Mouse (Mus musculus) adrenal gland, postnatal 10 days (tissue): ENCODE data around the gene Kmt5b. TPM values are rescaled to one million over a fixed set of nuclear protein-coding genes. Genes with fewer than 3 reads are reported as not detected.

Source experiments
- DNase-seq: peaks from one replicate; pipeline ENCODE4 v3.0.0; 2021; ENCODE audit warnings: mixed read lengths
- long read RNA-seq, 2 experiments: library from polyadenylated mRNA; stranded (forward); transcript quantifications; one replicate each; pipeline ENCODE4 v2.0.0; 2021
- total RNA-seq, 2 experiments: library from RNA; stranded (reverse); gene quantifications; 2 replicates each; pipeline ENCODE4 v1.2.3; 2021

Kmt5b gene
- 10 to 100 TPM; 42.2 to 55.8 TPM for total RNA-seq
- long read RNA-seq, experiment 1, partial matches to known transcripts, result 3 of 7 reads
- long read RNA-seq, experiment 1, other reads (novel, unspliced or antisense), result 4 of 7 reads
- long read RNA-seq, experiment 2, partial matches to known transcripts, result 1 of 2 reads
- long read RNA-seq, experiment 2, other reads (novel, unspliced or antisense), result 1 of 2 reads

DNA sequence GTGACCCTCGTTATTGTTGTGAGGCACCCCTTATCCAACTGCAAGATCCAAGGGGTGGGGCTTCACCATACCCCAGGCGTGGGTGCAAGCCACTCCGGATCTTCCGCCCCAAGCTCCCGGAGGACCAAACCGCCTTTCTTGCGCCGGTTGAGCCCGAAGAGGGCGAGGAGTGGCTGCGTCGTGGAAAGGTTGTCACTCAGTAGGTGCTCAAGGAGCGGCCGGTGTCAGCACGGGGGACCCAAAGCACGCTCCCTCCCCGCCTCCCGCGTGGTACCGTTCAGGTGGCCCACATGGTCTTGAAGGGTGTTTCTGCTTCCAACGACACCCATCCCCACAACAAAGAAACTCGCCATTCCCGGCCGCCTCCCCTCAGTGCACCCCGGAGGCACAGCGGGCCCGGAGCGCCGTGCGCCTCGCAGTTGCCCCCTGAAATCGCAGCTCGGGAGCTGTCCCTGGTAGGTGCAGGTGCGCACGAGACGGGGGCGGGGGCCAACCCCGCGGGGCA, at the start of gene Kmt5b:
Gene Kmt5b (plus strand): TSS at position 146 of the 505 bp plus-strand sequence.
- peak; percentile 73 for DNase-seq

DNA sequence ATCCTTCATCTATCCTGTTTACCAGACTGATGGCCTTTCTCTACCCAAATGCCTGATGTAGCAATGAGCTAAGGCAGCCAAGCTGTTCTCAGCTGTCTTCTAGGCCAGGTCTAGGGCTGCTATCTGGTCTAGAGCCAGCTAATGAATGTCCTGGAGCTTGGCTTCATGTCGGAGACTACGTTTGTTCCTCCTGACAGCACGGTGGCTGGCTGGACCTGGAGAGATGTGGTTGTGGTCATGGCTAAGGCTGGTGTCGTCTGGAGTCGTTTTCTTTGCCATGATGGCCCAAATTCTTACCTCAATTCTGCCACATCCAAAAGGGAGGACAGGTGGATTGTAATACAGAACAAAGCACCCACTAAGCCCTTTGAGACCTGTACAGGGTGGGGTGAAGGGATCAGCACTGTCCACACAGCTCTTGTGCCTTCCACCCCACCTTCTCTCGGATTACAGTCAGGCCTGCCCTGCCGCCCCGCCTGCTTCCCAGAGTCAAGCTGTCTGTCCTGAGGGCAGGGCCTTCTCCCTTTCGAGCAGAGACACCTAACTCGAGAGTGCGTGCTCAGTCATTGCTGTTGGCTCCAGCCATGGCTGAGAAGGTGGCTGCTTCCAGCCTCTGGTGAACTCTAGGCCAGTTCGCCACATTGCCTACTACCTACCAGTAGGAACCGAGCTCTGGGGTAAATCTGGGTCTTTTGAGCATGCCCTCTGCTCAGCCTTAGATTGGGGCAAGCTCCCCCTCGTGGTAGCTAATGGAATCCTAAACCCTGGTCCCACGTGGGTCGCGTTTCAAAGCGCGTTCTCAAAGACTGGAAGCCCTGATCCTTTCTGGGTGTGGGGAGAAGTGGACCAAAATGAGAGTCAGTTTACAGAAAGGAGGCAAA, 48.5 kb upstream of the Kmt5b start:
- peak; percentile 81 for DNase-seq

DNA sequence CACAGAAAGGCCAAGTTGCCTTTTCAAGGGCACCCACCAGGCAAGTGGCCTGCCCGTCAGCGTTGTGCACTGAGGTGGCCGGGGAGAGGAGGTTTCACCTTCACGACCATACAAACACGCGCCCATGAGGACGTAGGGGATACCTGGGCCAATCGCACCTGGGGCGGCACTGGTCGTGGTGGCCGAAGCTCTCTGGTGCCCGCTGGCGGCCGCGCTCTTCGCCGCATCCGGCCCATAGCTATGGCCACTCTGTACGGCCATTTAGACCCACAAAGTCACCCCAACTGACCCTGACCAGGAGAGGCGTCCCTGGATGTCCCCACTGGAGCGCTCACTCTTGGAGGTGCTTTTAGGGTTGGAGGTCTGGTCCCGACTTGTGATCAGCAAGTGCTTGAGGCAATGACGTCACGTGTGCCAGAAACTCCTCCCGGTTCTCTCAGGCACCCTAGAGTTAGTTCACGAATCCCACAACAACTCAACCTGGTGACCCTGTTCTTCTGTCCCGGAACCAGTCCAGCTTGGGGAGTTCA, 47.8 kb upstream of the Kmt5b start:
- DNase-seq, result peak; percentile 83

GRCm38 (mm10) chr19:3723170-3723569, 44.1 kb upstream of the Kmt5b start:
- DNase-seq, result no peak

DNA sequence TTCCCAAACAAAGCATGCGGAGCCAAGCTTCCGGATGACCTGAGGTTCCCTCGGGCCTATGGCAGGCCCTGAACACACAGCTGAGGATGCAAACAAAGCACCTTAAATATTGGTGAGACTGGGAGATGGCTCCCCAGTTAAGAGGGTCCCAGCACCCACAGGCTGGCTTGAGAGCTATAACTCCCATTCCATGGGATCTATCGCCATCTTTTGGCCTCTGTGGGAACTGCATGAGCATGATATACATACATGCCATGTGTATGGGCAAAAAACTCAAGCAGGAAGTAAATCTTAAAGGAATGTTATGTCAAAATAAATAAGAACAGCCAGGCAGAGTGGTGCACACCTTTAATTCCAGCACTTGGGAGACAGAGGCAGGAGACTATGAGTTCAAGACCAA, 43.3 kb upstream of the Kmt5b start:
- DNase-seq, result peak; percentile 46

DNA sequence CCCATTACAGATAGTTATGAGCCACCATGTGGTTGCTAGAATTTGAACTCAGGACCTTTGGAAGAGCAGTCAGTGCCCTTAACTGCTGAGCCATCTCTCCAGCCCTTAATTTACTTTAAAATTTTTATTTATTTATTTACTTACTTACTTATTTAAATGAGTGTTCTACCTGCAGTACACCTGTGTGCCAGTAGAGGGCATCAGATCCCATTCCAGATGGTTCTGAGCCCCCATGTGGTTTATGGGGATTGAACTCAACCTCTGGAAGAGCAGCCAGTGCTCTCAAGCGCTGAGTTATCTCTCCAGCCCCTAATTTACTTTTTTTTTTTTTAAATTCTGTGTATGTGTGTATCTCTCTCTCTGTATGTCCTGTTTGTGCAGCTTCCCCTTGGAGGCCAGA, 42.4 kb upstream of the Kmt5b start:
- peak; percentile 81 for DNase-seq

GRCm38 (mm10) chr19:3728901-3729300, 38.3 kb upstream of the Kmt5b start:
- no peak for DNase-seq

DNA sequence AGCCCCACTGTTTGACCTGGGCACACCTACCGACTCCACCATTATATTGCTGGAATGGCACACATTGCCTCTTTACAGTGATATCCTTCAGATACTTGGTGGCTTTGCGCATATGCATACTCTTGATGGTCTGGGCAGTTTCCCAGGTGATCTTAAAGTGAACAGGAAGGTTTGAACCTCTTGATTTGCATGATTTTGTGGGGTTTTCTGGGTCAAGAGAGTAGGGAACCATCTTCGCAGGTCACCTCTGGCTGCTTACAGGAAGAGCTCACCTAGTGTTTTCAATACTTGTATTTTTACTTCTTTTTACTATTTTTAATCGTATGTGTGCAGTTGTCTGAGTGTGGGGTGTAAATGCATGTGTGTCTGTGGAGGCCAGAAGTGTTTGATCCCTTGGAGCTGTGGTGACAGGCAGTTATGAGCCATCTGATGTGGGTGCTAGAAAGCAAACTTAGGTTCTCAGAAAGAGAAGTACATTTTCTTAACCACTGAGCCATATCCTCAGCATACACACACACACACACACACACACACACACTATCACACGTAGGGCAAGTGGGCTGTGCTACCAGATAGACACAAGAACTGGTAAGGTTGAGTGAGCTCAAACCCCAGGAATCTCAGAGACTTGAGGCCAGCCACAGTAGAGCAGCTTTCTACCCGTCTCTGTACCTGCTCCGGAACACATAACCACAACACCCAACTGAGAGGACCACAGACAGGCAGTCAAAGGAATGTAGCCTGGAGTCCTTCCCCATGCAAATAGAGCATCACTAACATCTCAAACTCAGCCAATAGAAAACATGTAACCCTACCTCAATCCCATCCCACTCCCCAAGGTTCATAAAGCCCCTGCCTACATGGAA, 36.2 kb upstream of the Kmt5b start:
- DNase-seq, result no peak

GRCm38 (mm10) chr19:3736001-3736400, 31.2 kb upstream of the Kmt5b start:
- DNase-seq, result no peak

DNA sequence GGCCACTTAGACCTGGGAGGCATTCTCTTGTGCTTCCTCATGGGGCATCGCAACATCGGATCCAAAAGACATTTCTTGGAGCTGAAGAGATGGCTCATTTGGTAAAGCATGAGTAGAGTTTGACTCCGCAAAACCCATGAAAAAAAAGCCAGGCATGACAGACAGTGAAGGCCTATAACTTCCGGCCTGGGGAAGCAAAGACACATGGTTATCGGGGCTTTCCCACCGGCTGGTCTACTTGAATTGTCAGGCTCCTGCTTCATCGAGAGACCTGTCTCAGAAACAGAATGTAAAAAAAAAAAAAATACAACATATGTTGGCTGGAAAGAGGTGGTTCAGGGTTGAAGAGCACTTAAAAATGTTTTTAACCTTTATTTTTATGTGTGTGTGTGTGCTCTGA, 27.6 kb upstream of the Kmt5b start:
- no peak for DNase-seq

GRCm38 (mm10) chr19:3742716-3743115, 24.5 kb upstream of the Kmt5b start:
- no peak for DNase-seq

DNA sequence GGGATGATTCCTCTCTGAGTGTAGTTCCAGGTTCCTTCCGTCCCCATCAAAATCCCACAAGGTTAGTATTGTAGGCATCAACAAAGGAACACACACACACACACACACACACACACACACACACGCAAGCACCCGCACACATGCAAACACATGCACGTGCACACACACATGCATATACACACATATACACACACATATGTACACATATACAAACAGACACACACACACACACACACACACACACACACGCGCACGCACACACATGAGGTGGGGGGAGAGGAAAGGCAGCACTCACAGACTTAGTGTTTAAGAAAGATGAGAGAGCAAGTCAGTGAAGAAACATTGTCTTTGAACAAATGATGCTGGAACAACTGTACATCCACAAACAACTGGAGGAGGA, 23.9 kb upstream of the Kmt5b start:
- DNase-seq, result no peak

DNA sequence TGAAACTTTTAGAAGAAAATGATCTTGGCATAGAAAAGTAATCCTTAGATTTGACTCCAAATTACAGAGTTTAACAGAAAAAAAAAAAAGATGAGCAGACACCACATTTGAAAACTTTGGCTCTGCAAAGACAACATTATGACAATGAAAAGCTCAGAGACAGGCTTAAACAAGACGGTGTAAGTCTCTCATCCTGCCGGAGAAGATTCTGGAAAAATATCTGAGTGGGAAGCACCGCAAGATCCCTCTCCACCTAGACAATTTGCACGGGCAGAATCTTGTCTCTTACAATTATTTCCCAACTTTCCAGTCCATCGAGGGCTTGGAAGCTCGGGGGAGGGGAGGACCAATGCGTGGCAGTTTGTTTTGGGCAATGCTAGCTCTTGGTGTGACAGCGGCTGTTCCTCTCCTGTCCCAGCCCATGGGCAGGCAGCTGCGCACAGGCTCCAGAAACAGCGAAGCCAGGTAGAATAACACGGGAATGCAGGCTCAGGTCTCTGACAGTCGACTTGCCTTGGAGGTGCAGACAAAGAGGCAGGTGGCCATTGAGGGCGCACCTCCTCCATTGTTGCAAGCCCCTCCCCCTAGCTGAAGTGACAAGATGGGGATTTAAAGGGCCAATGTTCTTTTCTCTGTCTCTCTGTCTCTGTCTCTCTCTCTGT, 23.2 kb upstream of the Kmt5b start:
- DNase-seq, result peak; percentile 76

DNA sequence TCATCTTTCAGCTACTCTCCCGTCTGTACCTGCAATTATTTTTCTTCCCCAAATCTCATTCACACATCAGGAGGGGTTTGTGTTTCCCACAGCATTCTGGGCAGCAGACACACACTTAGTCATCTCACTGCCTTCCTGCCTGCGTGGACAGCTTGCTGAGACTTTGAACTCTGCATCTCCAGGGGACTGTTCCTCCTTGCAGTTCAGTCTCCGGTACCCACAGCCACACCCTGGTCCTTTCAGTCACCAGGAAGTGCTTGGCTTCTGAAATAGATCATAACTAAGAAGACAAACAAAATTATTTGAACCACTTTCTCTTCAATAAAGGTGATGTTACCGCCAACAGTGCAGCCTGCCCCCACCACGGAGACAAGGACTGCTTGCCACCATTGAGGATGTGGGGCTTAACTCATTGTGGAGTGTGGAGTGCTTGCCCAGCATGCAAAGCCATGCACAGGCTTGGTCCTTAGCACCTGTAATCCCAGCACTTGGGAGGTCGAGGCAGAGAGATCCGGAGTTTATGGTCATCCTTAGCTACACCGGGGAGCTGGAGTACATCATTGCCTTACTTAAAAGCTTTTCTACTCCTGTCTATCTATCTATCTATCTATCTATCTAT, 14.5 kb upstream of the Kmt5b start:
- no peak for DNase-seq

DNA sequence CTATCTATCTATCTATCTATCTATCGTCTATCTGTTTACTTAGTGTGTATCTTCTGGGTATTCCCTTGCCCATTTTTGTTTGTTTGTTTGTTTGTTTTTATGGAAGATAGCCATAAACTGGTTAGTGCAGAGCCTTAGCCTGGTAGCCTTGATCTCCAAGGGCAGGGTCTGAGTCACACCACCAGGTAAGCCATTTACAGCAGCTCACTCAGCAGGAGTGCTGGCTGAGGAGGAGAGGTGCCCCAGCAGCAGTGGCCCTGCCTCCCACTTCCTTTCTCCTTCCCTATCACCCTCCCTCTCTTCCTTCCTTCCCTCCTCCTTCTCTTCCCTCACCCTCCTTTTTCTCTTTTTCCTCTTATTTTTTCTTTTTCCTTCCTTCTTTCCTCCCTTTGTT, 14.0 kb upstream of the Kmt5b start:
- DNase-seq, result no peak

- no peak for DNase-seq
Observed at GRCm38 (mm10) chr19:3753738-3754137, 13.5 kb upstream of the Kmt5b start.

- no peak for DNase-seq
Observed at GRCm38 (mm10) chr19:3757861-3758260, 9.4 kb upstream of the Kmt5b start.

DNA sequence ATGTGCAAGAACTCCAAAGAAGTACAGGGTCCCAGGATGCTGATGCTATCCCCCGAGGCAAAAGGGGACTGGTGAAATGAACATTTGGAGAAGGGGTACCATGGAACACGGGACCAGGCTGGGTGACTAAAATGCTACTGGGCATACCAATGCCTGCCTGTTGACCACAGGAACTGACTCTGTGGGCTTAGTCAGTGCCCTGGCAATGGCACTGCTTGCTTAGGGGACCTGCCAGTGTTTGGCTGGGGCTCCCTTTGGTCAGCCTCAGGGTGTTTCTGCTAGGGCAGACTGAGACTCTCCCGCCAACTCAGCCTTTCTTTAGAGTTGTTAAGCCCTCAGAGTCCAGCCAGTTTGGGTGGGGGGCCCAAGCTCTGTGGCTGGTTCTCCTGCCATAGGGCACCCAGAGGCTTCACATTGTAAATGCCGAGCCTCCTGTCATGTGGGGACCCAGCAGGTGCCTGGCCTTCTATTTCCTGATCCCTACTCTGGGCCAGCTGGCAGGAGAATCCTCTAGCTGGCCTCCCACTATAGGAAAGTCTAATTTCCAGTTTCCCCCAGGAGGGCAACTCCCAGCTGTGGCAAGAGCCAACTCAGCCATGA, 1.9 kb upstream of the Kmt5b start:
- peak; percentile 42 for DNase-seq

- DNase-seq, result no peak
Observed at GRCm38 (mm10) chr19:3766378-3766777, 843 bp upstream of the Kmt5b start.

GRCm38 (mm10) chr19:3767781-3768696, 818 bp downstream of the Kmt5b start:
- peak; percentile 93 for DNase-seq
